Mouse (Mus musculus): ENCODE measurements around the gene As3mt. TPM values are rescaled to one million over a fixed set of nuclear protein-coding genes. Genes with fewer than 3 reads are reported as not detected.

Gene As3mt
- total and polyA plus RNA-seq, 3 experiments = 0.49 TPM; not detected in 2

GRCm38 (mm10) chr19:46733626-46734025 lies 26.4 kb downstream of the As3mt start:
- ATAC-seq (ENCODE audit: extremely low read depth, insufficient number of reproducible peaks, low FRiP score, poor library complexity, severe bottlenecking) = no peak
- Histone ChIP-seq H3K9me3 (replicated peaks) (no peaks in the 10 kb centered on the region), H3K36me3 (replicated peaks) (no peaks in the 10 kb centered on the region), H3K4me1 (ENCODE audit: insufficient read depth, low read depth, low read length) (peaks cover 31% of the 10 kb centered on the region), H3K27me3 (ENCODE audit: insufficient read depth, low read length) (peaks cover 43% of the 10 kb centered on the region), H3K4me3 (ENCODE audit: low read depth, low read length) (no peak overlapping the region)
- DNase-seq (ENCODE audit: low spot score) = no peak
- no peak for TF ChIP-seq GATA1 (IDR thresholded peaks at IDR 0.05; ENCODE audit: borderline replicate concordance, low read length)
- TF ChIP-seq GATA2 (IDR thresholded peaks at IDR 0.05; ENCODE audit: borderline replicate concordance, low read depth, low read length) = no peak
- TF ChIP-seq TAL1 (conservative IDR thresholded peaks at IDR 0.05; ENCODE audit: low read depth, low read length) = no peak
- TF ChIP-seq CTCF (IDR thresholded peaks at IDR 0.05; ENCODE audit: low read depth, low read length) = no peak
- no peak for TF ChIP-seq POLR2AphosphoS5 (IDR thresholded peaks at IDR 0.05; ENCODE audit: insufficient replicate concordance, low read depth, low read length)

GRCm38 (mm10) chr19:46735241-46735640 lies 28.0 kb downstream of the As3mt start:
- DNase-seq (ENCODE audit: low spot score) (no peak), ATAC-seq (ENCODE audit: extremely low read depth, insufficient number of reproducible peaks, low FRiP score, poor library complexity, severe bottlenecking) (no peak)
- Histone ChIP-seq H3K36me3 (replicated peaks) (no peaks in the 10 kb centered on the region), H3K27me3 (ENCODE audit: insufficient read depth, low read length) (peaks cover 58% of the 10 kb centered on the region), H3K4me1 (ENCODE audit: insufficient read depth, low read depth, low read length) (peaks cover 24% of the 10 kb centered on the region), H3K9me3 (replicated peaks) (no peaks in the 10 kb centered on the region), H3K4me3 (ENCODE audit: low read depth, low read length) (no peak overlapping the region)
- TF ChIP-seq GATA2 (IDR thresholded peaks at IDR 0.05; ENCODE audit: borderline replicate concordance, low read depth, low read length) = no peak
- TF ChIP-seq POLR2AphosphoS5 (IDR thresholded peaks at IDR 0.05; ENCODE audit: insufficient replicate concordance, low read depth, low read length) = no peak
- no peak for TF ChIP-seq GATA1 (IDR thresholded peaks at IDR 0.05; ENCODE audit: borderline replicate concordance, low read length)
- TF ChIP-seq CTCF (IDR thresholded peaks at IDR 0.05; ENCODE audit: low read depth, low read length) = no peak
- no peak for TF ChIP-seq TAL1 (conservative IDR thresholded peaks at IDR 0.05; ENCODE audit: low read depth, low read length)

- Histone ChIP-seq H3K27me3 (ENCODE audit: insufficient read depth, low read length) (peaks cover 62% of the 10 kb centered on the region), H3K4me1 (ENCODE audit: insufficient read depth, low read depth, low read length) (peaks cover 19% of the 10 kb centered on the region)
Observed at GRCm38 (mm10) chr19:46737106-46737505, 29.8 kb downstream of the As3mt start.

GRCm38 (mm10) chr19:46740341-46741008 lies 33.2 kb downstream of the As3mt start:
- Histone ChIP-seq H3K36me3 (replicated peaks) (no peaks in the 10 kb centered on the region), H3K9me3 (replicated peaks) (no peaks in the 10 kb centered on the region), H3K4me1 (ENCODE audit: insufficient read depth, low read depth, low read length) (peaks cover 5% of the 10 kb centered on the region), H3K27me3 (ENCODE audit: insufficient read depth, low read length) (peaks cover 57% of the 10 kb centered on the region), H3K4me3 (ENCODE audit: low read depth, low read length) (no peak overlapping the region)
- DNase-seq (ENCODE audit: low spot score) (no peak), ATAC-seq (ENCODE audit: extremely low read depth, insufficient number of reproducible peaks, low FRiP score, poor library complexity, severe bottlenecking) (no peak; the same call in 1 of the 2 replicates)
- TF ChIP-seq CTCF (IDR thresholded peaks at IDR 0.05; ENCODE audit: low read depth, low read length) = peak; percentile 61
- no peak for TF ChIP-seq GATA1 (IDR thresholded peaks at IDR 0.05; ENCODE audit: borderline replicate concordance, low read length)

More at GRCm38 (mm10) chr19:46737106-46737505, 29.8 kb downstream of the As3mt start:
- TF ChIP-seq GATA2 (IDR thresholded peaks at IDR 0.05; ENCODE audit: borderline replicate concordance, low read depth, low read length) (no peak), CTCF (IDR thresholded peaks at IDR 0.05; ENCODE audit: low read depth, low read length) (no peak), TAL1 (conservative IDR thresholded peaks at IDR 0.05; ENCODE audit: low read depth, low read length) (no peak), GATA1 (IDR thresholded peaks at IDR 0.05; ENCODE audit: borderline replicate concordance, low read length) (no peak), POLR2AphosphoS5 (IDR thresholded peaks at IDR 0.05; ENCODE audit: insufficient replicate concordance, low read depth, low read length) (no peak)
- no peaks in the 10 kb centered on the region for H3K36me3 ChIP-seq (replicated peaks)
- ATAC-seq (ENCODE audit: extremely low read depth, insufficient number of reproducible peaks, low FRiP score, poor library complexity, severe bottlenecking) = no peak
- no peaks in the 10 kb centered on the region for H3K9me3 ChIP-seq (replicated peaks)
- no peak overlapping the region for H3K4me3 ChIP-seq (ENCODE audit: low read depth, low read length)
- no peak for DNase-seq (ENCODE audit: low spot score)

DNA sequence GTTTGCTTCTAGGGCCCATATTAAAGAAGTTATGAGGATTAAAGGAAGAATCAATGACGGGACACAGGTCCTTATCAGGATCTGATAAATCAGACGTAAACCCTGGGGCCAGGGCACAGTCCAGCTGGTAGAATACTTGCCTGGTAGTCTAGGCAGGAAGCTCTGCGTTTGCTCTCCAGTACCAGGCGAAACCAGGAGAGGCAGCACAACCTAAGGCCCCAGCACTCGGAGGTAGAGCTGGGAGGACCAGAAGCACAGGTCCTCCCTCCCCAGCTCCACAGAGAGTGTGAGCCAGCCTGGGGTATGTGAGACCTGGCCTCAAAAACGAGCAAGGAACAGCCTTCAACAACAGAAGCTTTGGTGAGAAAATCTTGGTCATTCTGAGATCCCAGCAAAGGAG lies 34.3 kb downstream of the As3mt start:
- no peak; the same call in 1 of the 2 replicates for ATAC-seq (ENCODE audit: extremely low read depth, insufficient number of reproducible peaks, low FRiP score, poor library complexity, severe bottlenecking)
- no peak for DNase-seq (ENCODE audit: low spot score)
- H3K36me3 ChIP-seq (replicated peaks) = no peaks in the 10 kb centered on the region
- TF ChIP-seq GATA1 (IDR thresholded peaks at IDR 0.05; ENCODE audit: borderline replicate concordance, low read length) (no peak), POLR2AphosphoS5 (IDR thresholded peaks at IDR 0.05; ENCODE audit: insufficient replicate concordance, low read depth, low read length) (no peak), CTCF (IDR thresholded peaks at IDR 0.05; ENCODE audit: low read depth, low read length) (no peak), GATA2 (IDR thresholded peaks at IDR 0.05; ENCODE audit: borderline replicate concordance, low read depth, low read length) (no peak), TAL1 (conservative IDR thresholded peaks at IDR 0.05; ENCODE audit: low read depth, low read length) (no peak)
- H3K9me3 ChIP-seq (replicated peaks) = no peaks in the 10 kb centered on the region
- H3K4me1 ChIP-seq (ENCODE audit: insufficient read depth, low read depth, low read length) = peaks cover 4% of the 10 kb centered on the region
- peaks cover 60% of the 10 kb centered on the region for H3K27me3 ChIP-seq (ENCODE audit: insufficient read depth, low read length)
- H3K4me3 ChIP-seq (ENCODE audit: low read depth, low read length) = no peak overlapping the region

DNA sequence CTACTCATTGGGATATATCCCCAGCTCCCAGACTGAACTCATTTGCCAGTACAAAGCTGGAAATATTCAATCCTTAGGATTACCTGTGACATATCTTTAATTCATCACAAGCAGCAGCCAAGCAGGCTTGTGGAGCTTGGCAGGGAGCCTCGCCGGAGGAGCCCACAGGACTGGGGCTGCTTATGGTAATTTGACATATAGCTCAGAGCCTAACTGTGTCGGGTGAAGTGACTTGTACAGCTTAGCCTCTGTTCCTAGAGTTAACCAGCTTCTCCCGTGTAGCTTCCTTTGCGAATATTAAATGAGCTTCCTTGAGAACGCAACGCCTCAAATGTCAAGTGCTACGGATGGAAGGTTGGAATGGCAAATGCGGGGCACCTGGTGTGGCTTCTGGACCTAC lies 37.4 kb downstream of the As3mt start:
- TF ChIP-seq GATA2 (IDR thresholded peaks at IDR 0.05; ENCODE audit: borderline replicate concordance, low read depth, low read length) (no peak), TAL1 (conservative IDR thresholded peaks at IDR 0.05; ENCODE audit: low read depth, low read length) (no peak), POLR2AphosphoS5 (IDR thresholded peaks at IDR 0.05; ENCODE audit: insufficient replicate concordance, low read depth, low read length) (no peak), GATA1 (IDR thresholded peaks at IDR 0.05; ENCODE audit: borderline replicate concordance, low read length) (no peak), CTCF (IDR thresholded peaks at IDR 0.05; ENCODE audit: low read depth, low read length) (no peak)
- peaks cover 42% of the 10 kb centered on the region for H3K27me3 ChIP-seq (ENCODE audit: insufficient read depth, low read length)
- H3K36me3 ChIP-seq (replicated peaks) = no peaks in the 10 kb centered on the region
- DNase-seq (ENCODE audit: low spot score) (no peak), ATAC-seq (ENCODE audit: extremely low read depth, insufficient number of reproducible peaks, low FRiP score, poor library complexity, severe bottlenecking) (no peak)
- H3K9me3 ChIP-seq (replicated peaks) = no peaks in the 10 kb centered on the region
- no peaks in the 10 kb centered on the region for H3K4me1 ChIP-seq (ENCODE audit: insufficient read depth, low read depth, low read length)
- no peak overlapping the region for H3K4me3 ChIP-seq (ENCODE audit: low read depth, low read length)

Measured in G1E (cell line).